Mouse (Mus musculus) activated CD4-positive, CD25-positive, alpha-beta regulatory T cell, adult 4 months (primary cell): Measurements from ENCODE around the gene Cdc42se2. TPM values are rescaled to one million over a fixed set of nuclear protein-coding genes. Genes with fewer than 3 reads are reported as not detected.

Experiments used
- ATAC-seq: one replicate; pipeline ENCODE4 v1.8.0; 2017
- polyA plus RNA-seq, 2 experiments: library from polyadenylated mRNA; unstranded; fragments of 100-300 nt; shearing (Covaris generic); gene quantifications; one replicate each; pipeline ENCODE4 v1.2.1; 2017

Cdc42se2 gene
- polyA plus RNA-seq, 2 experiments from 2014 or later, result 286 to 321 TPM

- no peak for ATAC-seq
Measured at GRCm38 (mm10) chr11:54754301-54755147, 33.0 kb downstream of the Cdc42se2 start.

- ATAC-seq, result no peak
Measured at GRCm38 (mm10) chr11:54751502-54751901, 36.0 kb downstream of the Cdc42se2 start.

- ATAC-seq, result no peak
Measured at GRCm38 (mm10) chr11:54748891-54749290, 38.6 kb downstream of the Cdc42se2 start.

- ATAC-seq, result no peak
Measured at GRCm38 (mm10) chr11:54744231-54744630, 43.2 kb downstream of the Cdc42se2 start.

- peak; percentile 62 for ATAC-seq
Measured at GRCm38 (mm10) chr11:54741330-54741729, 46.1 kb downstream of the Cdc42se2 start.

- no peak for ATAC-seq
Measured at GRCm38 (mm10) chr11:54739012-54739750, 48.3 kb downstream of the Cdc42se2 start.

- no peak for ATAC-seq
Measured at GRCm38 (mm10) chr11:54736903-54737302, 50.6 kb downstream of the Cdc42se2 start.

GRCm38 (mm10) chr11:54735114-54735513, 52.4 kb downstream of the Cdc42se2 start:
- ATAC-seq, result no peak

- ATAC-seq, result no peak
Measured at GRCm38 (mm10) chr11:54733546-54733945, 53.9 kb downstream of the Cdc42se2 start.

- no peak for ATAC-seq
Measured at GRCm38 (mm10) chr11:54731367-54731766, 56.1 kb downstream of the Cdc42se2 start.

- no peak for ATAC-seq
Measured at GRCm38 (mm10) chr11:54730931-54731330, 56.5 kb downstream of the Cdc42se2 start.

- ATAC-seq, result no peak
Measured at GRCm38 (mm10) chr11:54729311-54729710, 58.2 kb downstream of the Cdc42se2 start.

- ATAC-seq, result peak; percentile 24
Measured at GRCm38 (mm10) chr11:54728371-54728770, 59.1 kb downstream of the Cdc42se2 start.

- ATAC-seq, result peak; percentile 86
Measured at GRCm38 (mm10) chr11:54727327-54727901, 60.1 kb downstream of the Cdc42se2 start.

GRCm38 (mm10) chr11:54726571-54727062, 60.9 kb downstream of the Cdc42se2 start:
- ATAC-seq, result peak; percentile 21

GRCm38 (mm10) chr11:54724353-54725034, 63.0 kb downstream of the Cdc42se2 start:
- ATAC-seq, result no peak

GRCm38 (mm10) chr11:54722057-54722456, 65.4 kb downstream of the Cdc42se2 start:
- ATAC-seq, result no peak

- no peak for ATAC-seq
Measured at GRCm38 (mm10) chr11:54718601-54719000, 68.9 kb downstream of the Cdc42se2 start.

GRCm38 (mm10) chr11:54717893-54718292, 69.6 kb downstream of the Cdc42se2 start:
- no peak for ATAC-seq

GRCm38 (mm10) chr11:54712849-54713248, 74.6 kb downstream of the Cdc42se2 start:
- ATAC-seq, result no peak

- ATAC-seq, result peak; percentile 13
Measured at GRCm38 (mm10) chr11:54710512-54711293, 76.8 kb downstream of the Cdc42se2 start.

- ATAC-seq, result no peak
Measured at GRCm38 (mm10) chr11:54709645-54710044, 77.8 kb downstream of the Cdc42se2 start.
